Mouse (Mus musculus): ENCODE data around the gene Ier3. TPM values are rescaled to one million over a fixed set of nuclear protein-coding genes. Genes with fewer than 3 reads are reported as not detected.
"Not testable (repeated sequence)": the region's sequence is repeated elsewhere in the genome, so short reads cannot be mapped to it uniquely, and the experiment has no call there.

Gene Ier3
- polyA plus RNA-seq, 1 experiment: 8.6 TPM

DNA sequence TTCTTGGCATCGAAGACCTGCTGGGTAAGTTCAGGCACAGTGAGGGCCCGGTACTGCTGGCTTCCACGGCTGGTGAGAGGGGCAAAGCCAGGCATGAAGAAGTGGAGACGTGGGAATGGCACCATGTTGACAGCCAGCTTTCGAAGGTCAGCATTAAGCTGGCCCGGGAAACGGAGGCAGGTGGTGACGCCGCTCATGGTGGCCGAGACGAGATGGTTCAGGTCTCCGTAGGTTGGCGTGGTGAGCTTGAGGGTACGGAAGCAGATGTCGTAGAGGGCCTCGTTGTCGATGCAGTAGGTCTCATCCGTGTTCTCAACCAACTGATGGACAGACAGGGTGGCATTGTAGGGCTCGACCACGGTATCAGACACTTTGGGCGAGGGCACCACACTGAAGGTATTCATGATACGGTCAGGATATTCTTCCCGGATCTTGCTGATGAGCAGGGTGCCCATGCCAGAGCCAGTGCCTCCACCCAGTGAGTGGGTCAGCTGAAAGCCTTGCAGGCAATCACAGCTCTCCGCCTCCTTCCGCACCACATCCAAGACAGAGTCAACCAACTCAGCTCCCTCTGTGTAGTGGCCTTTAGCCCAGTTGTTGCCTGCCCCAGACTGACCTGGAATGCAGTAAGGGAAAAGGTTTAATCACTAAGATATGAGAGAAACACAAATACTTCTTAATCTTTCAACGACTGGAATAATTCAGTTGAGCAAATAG is 14.1 kb downstream of the Ier3 start:
- Histone ChIP-seq H3K36me3 (ENCODE audit: control insufficient read depth, insufficient read depth, low read length) (peaks cover 35% of the 10 kb centered on the region), H3K4me1 (ENCODE audit: control insufficient read depth, insufficient read depth, insufficient read length, low read length) (peaks cover 10% of the 10 kb centered on the region), H3K27ac (ENCODE audit: insufficient read depth, low read depth, low read length) (no peak overlapping the region), H3K4me3 (ENCODE audit: low read depth, low read length) (no peak overlapping the region), H3K27me3 (ENCODE audit: control insufficient read depth, insufficient read depth, low read length) (no peaks in the 10 kb centered on the region)
- 66% methylated on average over 26 of the region's 26 CpGs for WGBS
- TF ChIP-seq POLR2A (IDR thresholded peaks at IDR 0.05; ENCODE audit: low read depth, low read length) (no peak), CTCF (IDR thresholded peaks at IDR 0.05; ENCODE audit: extremely low read depth, insufficient read length, insufficient replicate concordance, low read depth, low read length) (no peak)

DNA sequence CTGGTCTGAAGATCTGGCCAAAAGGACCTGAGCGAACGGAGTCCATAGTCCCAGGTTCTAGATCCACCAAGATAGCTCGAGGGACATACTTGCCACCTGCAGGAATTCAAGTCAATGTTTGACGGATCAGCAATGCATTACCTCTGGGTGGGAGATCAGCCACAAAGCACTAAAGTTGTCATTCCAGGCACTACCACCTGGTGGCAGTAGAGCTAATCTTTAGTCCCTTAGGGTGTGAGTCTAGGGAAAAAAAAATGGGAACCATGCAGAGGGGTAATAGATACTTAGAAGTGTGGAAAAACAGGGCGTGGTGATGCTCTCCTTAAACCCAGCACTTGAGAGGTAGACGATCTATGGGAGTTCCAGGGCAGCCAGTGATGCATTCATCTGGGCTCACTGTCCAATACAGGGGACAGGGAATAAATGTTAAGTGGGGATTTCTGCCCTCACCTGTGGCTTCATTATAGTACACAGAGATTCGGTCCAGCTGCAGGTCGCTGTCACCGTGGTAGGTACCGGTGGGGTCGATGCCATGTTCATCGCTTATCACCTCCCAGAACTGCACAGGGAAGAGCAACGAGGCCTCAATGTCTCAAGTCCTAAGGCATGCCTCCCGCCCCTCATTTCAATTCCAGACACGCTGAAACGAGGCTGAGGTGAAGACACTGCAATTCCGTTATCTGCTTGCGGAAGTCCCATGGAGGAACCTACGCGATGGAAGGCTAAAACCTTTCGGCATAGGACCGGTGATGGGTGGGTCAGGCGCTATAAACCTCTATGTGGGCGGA is 14.9 kb downstream of the Ier3 start:
- peak; percentile 53; the same call in 1 of the 2 replicates for TF ChIP-seq CTCF (IDR thresholded peaks at IDR 0.05; ENCODE audit: extremely low read depth, insufficient read length, insufficient replicate concordance, low read depth, low read length)
- TF ChIP-seq POLR2A (IDR thresholded peaks at IDR 0.05; ENCODE audit: low read depth, low read length): no peak
- WGBS: 3% methylated on average over 24 of the region's 24 CpGs
- peak overlapping the region; percentile 93 for H3K4me3 ChIP-seq (ENCODE audit: low read depth, low read length)

DNA sequence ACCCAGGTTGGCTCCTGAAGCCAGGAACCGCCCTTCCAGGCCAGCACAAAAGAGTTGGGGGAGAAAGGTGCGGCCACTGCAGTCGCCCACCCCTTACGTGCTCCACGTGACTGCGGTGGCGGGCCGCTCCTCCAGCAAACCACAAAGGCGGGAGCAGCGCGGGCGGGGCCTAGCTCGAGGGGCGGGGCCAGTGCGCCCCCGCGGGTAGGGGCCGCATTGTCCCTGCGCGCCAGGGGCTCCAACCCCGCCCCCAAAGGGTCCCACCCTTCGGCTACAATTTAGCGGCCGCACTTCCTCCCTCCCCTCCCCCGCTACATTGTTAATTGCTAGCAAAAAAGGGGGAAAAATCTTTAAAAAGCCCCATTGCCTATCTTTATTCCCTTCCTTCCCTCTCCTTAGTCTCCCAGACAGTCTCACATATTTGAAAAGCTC is 15.5 kb downstream of the Ier3 start:
- TF ChIP-seq POLR2A (IDR thresholded peaks at IDR 0.05; ENCODE audit: low read depth, low read length): no peak
- no peak for TF ChIP-seq CTCF (IDR thresholded peaks at IDR 0.05; ENCODE audit: extremely low read depth, insufficient read length, insufficient replicate concordance, low read depth, low read length)
- peaks cover 27% of the 10 kb centered on the region for H3K36me3 ChIP-seq (ENCODE audit: control insufficient read depth, insufficient read depth, low read length)
- whole genome bisulfite sequencing: 1% methylated on average over 25 of the region's 25 CpGs
- peak overlapping the region; percentile 93 for H3K4me3 ChIP-seq (ENCODE audit: low read depth, low read length)
- H3K27me3 ChIP-seq (ENCODE audit: control insufficient read depth, insufficient read depth, low read length): no peaks in the 10 kb centered on the region
- peak overlapping the region; percentile 92 for H3K27ac ChIP-seq (ENCODE audit: insufficient read depth, low read depth, low read length)
- peaks cover 10% of the 10 kb centered on the region for H3K4me1 ChIP-seq (ENCODE audit: control insufficient read depth, insufficient read depth, insufficient read length, low read length)

More for the DNA sequence above, 14.9 kb downstream of the Ier3 start:
- Histone ChIP-seq H3K27ac (ENCODE audit: insufficient read depth, low read depth, low read length) (peak overlapping the region; percentile 52), H3K36me3 (ENCODE audit: control insufficient read depth, insufficient read depth, low read length) (peaks cover 29% of the 10 kb centered on the region), H3K4me1 (ENCODE audit: control insufficient read depth, insufficient read depth, insufficient read length, low read length) (peaks cover 10% of the 10 kb centered on the region), H3K27me3 (ENCODE audit: control insufficient read depth, insufficient read depth, low read length) (no peaks in the 10 kb centered on the region)

DNA sequence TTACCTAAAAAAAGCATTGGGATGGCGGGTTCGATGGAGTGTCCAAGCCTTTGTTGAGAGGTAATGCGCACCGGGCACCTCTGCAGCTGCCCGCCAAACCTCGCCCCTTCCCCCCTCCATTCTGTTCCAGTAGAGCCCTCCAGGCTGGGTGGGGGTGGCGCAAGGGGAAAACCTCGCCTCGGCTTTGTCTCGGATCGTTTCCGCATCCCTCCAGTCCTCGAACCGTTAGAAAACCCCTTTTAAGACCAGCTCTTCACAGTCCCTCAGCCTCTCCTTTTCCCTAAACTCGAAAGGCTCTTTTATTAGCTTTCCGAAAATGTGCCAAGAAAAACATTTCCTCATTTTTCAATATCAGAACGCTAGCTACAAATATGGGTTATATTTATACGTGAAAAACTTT is 16.0 kb downstream of the Ier3 start:
- H3K4me1 ChIP-seq (ENCODE audit: control insufficient read depth, insufficient read depth, insufficient read length, low read length): peaks cover 10% of the 10 kb centered on the region
- peaks cover 25% of the 10 kb centered on the region for H3K36me3 ChIP-seq (ENCODE audit: control insufficient read depth, insufficient read depth, low read length)
- H3K27ac ChIP-seq (ENCODE audit: insufficient read depth, low read depth, low read length): peak overlapping the region; percentile 92
- no peaks in the 10 kb centered on the region for H3K27me3 ChIP-seq (ENCODE audit: control insufficient read depth, insufficient read depth, low read length)
- peak overlapping the region; percentile 93 for H3K4me3 ChIP-seq (ENCODE audit: low read depth, low read length)
- WGBS: under 1% methylated on average over 18 of the region's 18 CpGs
- TF ChIP-seq CTCF (IDR thresholded peaks at IDR 0.05; ENCODE audit: extremely low read depth, insufficient read length, insufficient replicate concordance, low read depth, low read length): no peak

DNA sequence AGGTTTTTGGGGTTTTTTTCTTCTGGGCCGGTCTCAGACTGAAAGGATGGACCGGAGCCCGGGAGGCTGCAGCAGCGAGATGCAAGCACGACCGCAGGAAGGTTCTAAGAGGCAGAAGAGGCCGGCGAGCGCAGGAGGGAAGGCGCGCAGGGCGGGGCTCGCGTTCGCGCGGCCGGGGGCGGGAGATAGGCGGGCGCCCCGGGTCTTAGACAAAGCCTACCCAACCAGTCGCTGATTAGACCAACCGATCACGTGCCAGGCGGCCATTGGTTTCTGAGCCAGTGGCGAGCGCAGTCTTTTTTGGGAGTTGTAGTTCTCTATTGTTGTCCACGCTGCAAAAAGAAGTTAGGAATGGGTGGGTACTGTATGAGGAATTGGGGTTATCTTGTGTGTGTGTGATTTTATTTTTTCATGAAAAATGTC is 16.6 kb downstream of the Ier3 start, which contains the start of gene Tubb5:
TSS of gene Tubb5 (minus strand) at position 185 of the 423 bp plus-strand sequence.
- peaks cover 10% of the 10 kb centered on the region for H3K4me1 ChIP-seq (ENCODE audit: control insufficient read depth, insufficient read depth, insufficient read length, low read length)
- no peaks in the 10 kb centered on the region for H3K27me3 ChIP-seq (ENCODE audit: control insufficient read depth, insufficient read depth, low read length)
- peak within 1 kb of the TSS; percentile 93 for H3K4me3 ChIP-seq (ENCODE audit: low read depth, low read length)
- peak within 1 kb of the TSS; percentile 92 for H3K27ac ChIP-seq (ENCODE audit: insufficient read depth, low read depth, low read length)
- H3K36me3 ChIP-seq (ENCODE audit: control insufficient read depth, insufficient read depth, low read length): peaks cover 25% of the 10 kb centered on the region
- WGBS: 2% methylated on average over 29 of the region's 29 CpGs
- TF ChIP-seq POLR2A (IDR thresholded peaks at IDR 0.05; ENCODE audit: low read depth, low read length) (peak; percentile 97), CTCF (IDR thresholded peaks at IDR 0.05; ENCODE audit: extremely low read depth, insufficient read length, insufficient replicate concordance, low read depth, low read length) (no peak)

DNA sequence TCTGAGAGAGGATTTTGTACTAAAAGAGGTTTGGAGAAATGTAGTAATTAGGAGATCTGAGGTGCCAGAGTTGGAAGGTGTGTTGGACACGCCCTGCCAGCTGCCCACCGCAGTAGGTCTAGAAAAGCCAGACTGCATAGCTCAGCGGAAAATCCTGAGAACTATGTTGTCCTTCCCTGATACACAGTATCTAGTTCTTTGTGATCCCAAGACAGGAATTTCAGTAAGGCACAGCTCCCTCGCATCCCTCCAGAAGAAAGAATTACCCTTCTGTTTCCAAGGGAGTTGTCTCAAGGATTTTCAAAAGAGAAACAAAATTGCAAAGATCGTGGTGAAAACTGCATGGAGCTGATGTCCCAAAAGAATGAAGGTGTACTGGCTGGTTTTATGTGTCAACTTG is 17.1 kb downstream of the Ier3 start:
- Histone ChIP-seq H3K27me3 (ENCODE audit: control insufficient read depth, insufficient read depth, low read length) (no peaks in the 10 kb centered on the region), H3K4me1 (ENCODE audit: control insufficient read depth, insufficient read depth, insufficient read length, low read length) (peaks cover 10% of the 10 kb centered on the region), H3K27ac (ENCODE audit: insufficient read depth, low read depth, low read length) (peak overlapping the region; percentile 70), H3K4me3 (ENCODE audit: low read depth, low read length) (peak overlapping the region; percentile 5; the same call in 1 of the 2 replicates), H3K36me3 (ENCODE audit: control insufficient read depth, insufficient read depth, low read length) (peaks cover 22% of the 10 kb centered on the region)
- TF ChIP-seq POLR2A (IDR thresholded peaks at IDR 0.05; ENCODE audit: low read depth, low read length) (no peak), CTCF (IDR thresholded peaks at IDR 0.05; ENCODE audit: extremely low read depth, insufficient read length, insufficient replicate concordance, low read depth, low read length) (no peak)
- WGBS: 3% methylated on average over 5 of the region's 5 CpGs

DNA sequence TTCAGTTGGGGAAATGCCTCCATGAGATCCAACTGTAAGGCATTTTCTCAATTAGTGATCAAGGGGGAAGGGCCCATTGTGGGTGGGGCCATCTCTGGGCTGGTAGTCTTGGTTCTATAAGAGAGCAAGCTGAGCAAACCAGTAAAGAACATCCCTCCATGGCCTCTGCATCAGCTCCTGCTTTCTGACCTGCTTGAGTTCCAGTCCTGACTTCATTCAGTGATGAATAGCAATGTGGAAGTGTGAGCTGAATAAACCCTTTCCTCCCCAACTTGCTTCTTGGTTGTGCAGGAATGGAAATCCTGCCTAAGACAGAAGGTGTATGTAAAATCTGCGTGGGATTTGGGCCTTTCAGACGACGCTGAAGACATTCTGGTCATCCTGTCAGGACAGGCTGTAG is 17.5 kb downstream of the Ier3 start:
- WGBS: 55% methylated on average over 3 of the region's 3 CpGs
- H3K27me3 ChIP-seq (ENCODE audit: control insufficient read depth, insufficient read depth, low read length); H3K4me3 ChIP-seq (ENCODE audit: low read depth, low read length); H3K4me1 ChIP-seq (ENCODE audit: control insufficient read depth, insufficient read depth, insufficient read length, low read length): not testable (repeated sequence)
- peak overlapping the region; percentile 70; the same call in 1 of the 2 replicates for H3K27ac ChIP-seq (ENCODE audit: insufficient read depth, low read depth, low read length)
- peaks cover 19% of the 10 kb centered on the region for H3K36me3 ChIP-seq (ENCODE audit: control insufficient read depth, insufficient read depth, low read length)
